Mouse (Mus musculus): ENCODE measurements around the gene Med16.

DNA sequence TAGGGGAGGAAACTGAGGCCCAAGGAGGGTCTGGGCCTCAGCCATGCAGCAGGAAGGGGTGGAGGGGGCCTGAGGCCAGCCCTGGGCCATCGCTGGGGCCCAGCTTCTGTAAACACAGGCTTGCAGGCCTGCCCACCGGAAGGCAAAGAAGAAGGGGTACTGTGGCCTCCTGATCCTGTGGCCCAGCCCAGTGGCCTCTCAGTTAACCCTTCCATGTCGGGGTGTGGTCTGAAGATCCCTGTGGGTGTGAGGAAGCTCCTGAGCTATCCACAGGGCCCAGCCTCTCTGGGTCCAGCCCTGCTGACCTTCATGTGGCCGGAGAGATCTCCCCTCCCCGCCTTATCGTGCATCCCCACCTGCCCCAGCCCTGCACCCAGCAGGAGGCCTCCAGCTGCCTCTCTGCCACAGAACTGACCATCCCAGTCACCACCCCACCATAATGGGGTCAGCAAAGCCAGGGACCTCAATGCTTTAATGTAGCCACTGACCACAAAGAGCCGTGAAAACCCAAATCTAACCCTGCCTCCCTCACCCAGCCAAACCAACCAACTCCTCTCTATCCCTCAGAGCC lies 38.1 kb upstream of the Med16 start:
- TF ChIP-seq CTCF (IDR thresholded peaks at IDR 0.05; ENCODE audit: borderline replicate concordance, extremely low read depth, insufficient read depth, insufficient read length) = no peak
- TF ChIP-seq POLR2A (IDR thresholded peaks at IDR 0.05; ENCODE audit: borderline replicate concordance, extremely low read depth, insufficient read depth, insufficient read length, poor library complexity, severe bottlenecking) = no peak
